Mouse (Mus musculus) spleen, postnatal 10 days (tissue): ENCODE data around the gene Yjefn3.
A peak's percentile ranks its signal among the peaks of the same experiment; 100 is the strongest.

ENCODE experiments used
- DNase-seq, 2 experiments: peaks; one replicate each; pipeline ENCODE4 v3.0.0; 2021 to 2022; ENCODE audit warnings: low spot score in 2 of 2

Gene Yjefn3

GRCm38 (mm10) chr8:69907106-69907505, 4.6 kb upstream of the Yjefn3 start:
- no peak for DNase-seq

GRCm38 (mm10) chr8:69906260-69906659, 3.7 kb upstream of the Yjefn3 start:
- DNase-seq = no peak

- DNase-seq = no peak
Observed at GRCm38 (mm10) chr8:69904096-69904495, 1.6 kb upstream of the Yjefn3 start.

- DNase-seq = peak in 1 of 2 experiments; percentile 98
Observed at GRCm38 (mm10) chr8:69903063-69903542, 591 bp upstream of the Yjefn3 start.

GRCm38 (mm10) chr8:69901484-69902162, 889 bp downstream of the Yjefn3 start:
- DNase-seq = peak; percentile 97 to 98

- no peak for DNase-seq
Observed at GRCm38 (mm10) chr8:69900895-69901451, 1.5 kb downstream of the Yjefn3 start.

- no peak for DNase-seq
Observed at GRCm38 (mm10) chr8:69899876-69900275, 2.6 kb downstream of the Yjefn3 start.

- DNase-seq = no peak
Observed at GRCm38 (mm10) chr8:69897857-69898256, 4.7 kb downstream of the Yjefn3 start.

- DNase-seq = no peak
Observed at GRCm38 (mm10) chr8:69895772-69896451, 6.6 kb downstream of the Yjefn3 start.

- no peak for DNase-seq
Observed at GRCm38 (mm10) chr8:69894836-69895332, 7.6 kb downstream of the Yjefn3 start.

- peak in 1 of 2 experiments; percentile 78 for DNase-seq
Observed at GRCm38 (mm10) chr8:69893863-69894262, 8.6 kb downstream of the Yjefn3 start.

- peak in 1 of 2 experiments; percentile 62 for DNase-seq
Observed at GRCm38 (mm10) chr8:69890813-69891241, 11.7 kb downstream of the Yjefn3 start.

GRCm38 (mm10) chr8:69888902-69889301, 13.6 kb downstream of the Yjefn3 start:
- peak in 1 of 2 experiments; percentile 26 for DNase-seq

- DNase-seq = peak in 1 of 2 experiments; percentile 29
Observed at GRCm38 (mm10) chr8:69888244-69888866, 14.2 kb downstream of the Yjefn3 start.

GRCm38 (mm10) chr8:69887289-69888243, 14.9 kb downstream of the Yjefn3 start, which contains the start of gene Cilp2:
TSS of gene Cilp2 (minus strand) at chr8:69887687.
- peak in 1 of 2 experiments; percentile 49 for DNase-seq

- DNase-seq = no peak
Observed at GRCm38 (mm10) chr8:69884141-69884540, 18.4 kb downstream of the Yjefn3 start.

GRCm38 (mm10) chr8:69882833-69883600, 19.5 kb downstream of the Yjefn3 start:
- no peak for DNase-seq

GRCm38 (mm10) chr8:69882021-69882756, 20.3 kb downstream of the Yjefn3 start:
- DNase-seq = peak in 1 of 2 experiments; percentile 54

- DNase-seq = no peak
Observed at GRCm38 (mm10) chr8:69881261-69881865, 21.1 kb downstream of the Yjefn3 start.
